8 mouse cellular contexts compared by ENCODE assay signal in the genomic region with DNA sequence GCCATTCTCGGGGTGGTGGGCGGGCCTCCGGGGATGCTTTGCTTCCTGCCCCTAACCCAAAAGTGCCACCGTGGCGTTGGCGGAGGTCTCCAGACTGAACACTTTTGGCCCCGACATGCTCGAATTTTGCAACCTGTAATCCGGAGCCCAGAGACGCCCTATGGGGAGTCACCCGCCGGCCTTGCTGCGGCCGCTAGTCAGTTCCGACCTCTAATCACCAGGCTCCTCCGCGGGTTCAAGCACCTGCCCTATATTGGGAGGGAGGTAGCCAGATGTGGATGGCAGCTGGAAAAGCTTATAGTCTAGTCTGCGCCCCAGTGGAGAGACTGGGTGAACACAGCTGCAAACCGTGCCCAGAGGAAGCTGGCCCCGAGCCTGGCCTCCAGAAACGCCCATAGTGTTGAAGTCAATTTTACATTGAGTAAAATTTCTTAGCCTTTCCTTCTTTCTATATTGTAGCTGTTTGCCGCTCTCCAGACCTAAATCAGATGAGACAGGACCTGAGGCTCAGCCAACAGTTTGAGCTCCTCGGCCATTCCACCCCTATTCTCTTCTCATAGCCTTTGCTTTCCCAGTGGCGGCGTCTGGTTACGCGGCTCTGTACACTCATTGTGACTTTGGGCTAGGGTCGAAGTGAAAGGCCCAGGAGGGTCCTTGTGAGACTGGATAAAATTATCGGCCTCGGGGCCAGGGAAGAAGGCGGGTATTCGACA. TPM values are rescaled to one million over a fixed set of nuclear protein-coding genes. Genes with fewer than 3 reads are reported as not detected.
DNase-seq lines count a peak whose midpoint lies in the region; ATAC-seq and TF ChIP-seq lines count a peak whose summit lies in the region.

No protein-coding gene starts in this region.

- H3K4me3 ChIP-seq in kidney, embryonic 14.5 days (ENCODE audit: low read length): peak overlapping the region; percentile 54
- peak overlapping the region; percentile 76 for H3K4me3 ChIP-seq in forebrain, embryonic 16.5 days (replicated peaks; ENCODE audit: low read length)
- peak overlapping the region; percentile 88 for H3K4me3 ChIP-seq in myocyte

- peak overlapping the region; percentile 12; the same call in 1 of the 2 replicates for H3K27ac ChIP-seq in kidney, embryonic 14.5 days (ENCODE audit: low read depth, low read length)
- no peak overlapping the region; the same call in 1 of the 2 replicates for H3K27ac ChIP-seq in forebrain, embryonic 16.5 days (ENCODE audit: low read length)

- peak overlapping the region; percentile 25 for H3ac ChIP-seq in myocyte (ENCODE audit: control insufficient read depth, insufficient read length)

- no peak for DNase-seq in kidney, adult 8-10 months
- peak; percentile 51 for DNase-seq in MEL-GATA-1-ER (ENCODE audit: extremely low read depth, low read depth)
- DNase-seq in kidney, postnatal 14 days: peak; percentile 24
- no peak for DNase-seq in urinary bladder, postnatal 10 days (ENCODE audit: low spot score)
- DNase-seq in embryo, embryonic 10 days (ENCODE audit: low spot score): no peak

- H3K9me3 ChIP-seq in kidney, embryonic 14.5 days (ENCODE audit: control insufficient read depth, low read length): no peaks in the 10 kb centered on the region
- H3K9me3 ChIP-seq in forebrain, embryonic 16.5 days (ENCODE audit: control insufficient read depth, low read length): no peaks in the 10 kb centered on the region

- H3K36me3 ChIP-seq in kidney, embryonic 14.5 days (ENCODE audit: control insufficient read depth, insufficient read depth, low read length): no peaks in the 10 kb centered on the region
- no peaks in the 10 kb centered on the region for H3K36me3 ChIP-seq in forebrain, embryonic 16.5 days (ENCODE audit: control insufficient read depth, insufficient read depth)
- H3K36me3 ChIP-seq in myocyte (ENCODE audit: control insufficient read depth, insufficient read depth): no peaks in the 10 kb centered on the region

- TF ChIP-seq POLR2A in myocyte (IDR thresholded peaks at IDR 0.05; ENCODE audit: insufficient read length, low read depth): no peak

- under 1% methylated on average over 32 of the region's 32 CpGs for WGBS in kidney, embryonic 14.5 days
- WGBS in forebrain, embryonic 16.5 days: under 1% methylated on average over 32 of the region's 32 CpGs

- ATAC-seq in kidney, embryonic 14.5 days (ENCODE audit: low FRiP score, low TSS enrichment): no peak; the same call in none of the 2 replicates
- peak; percentile 39 for ATAC-seq in forebrain, embryonic 16.5 days

- H3K9ac ChIP-seq in kidney, embryonic 14.5 days (ENCODE audit: low read depth, low read length): peak overlapping the region; percentile 79
- peak overlapping the region; percentile 69 for H3K9ac ChIP-seq in forebrain, embryonic 16.5 days (replicated peaks; ENCODE audit: low read depth, low read length)

- peak overlapping the region; percentile 80 for H3K4me2 ChIP-seq in kidney, embryonic 14.5 days (replicated peaks; ENCODE audit: low read depth, low read length)
- peak overlapping the region; percentile 83 for H3K4me2 ChIP-seq in forebrain, embryonic 16.5 days (ENCODE audit: low read length)
- H3K4me2 ChIP-seq in myocyte (ENCODE audit: low read depth): peak overlapping the region; percentile 93

- peaks cover 47% of the 10 kb centered on the region for H3K27me3 ChIP-seq in kidney, embryonic 14.5 days (ENCODE audit: control insufficient read depth, insufficient read depth, low read length)
- H3K27me3 ChIP-seq in forebrain, embryonic 16.5 days (replicated peaks; ENCODE audit: control insufficient read depth, insufficient read depth, low read length): peaks cover 49% of the 10 kb centered on the region
- H3K27me3 ChIP-seq in myocyte (ENCODE audit: control insufficient read depth, insufficient read depth, insufficient read length): peaks cover 5% of the 10 kb centered on the region

- H3K79me2 ChIP-seq in myocyte (ENCODE audit: control insufficient read depth, insufficient read depth): no peaks in the 10 kb centered on the region

- peaks cover 36% of the 10 kb centered on the region for H3K4me1 ChIP-seq in kidney, embryonic 14.5 days (ENCODE audit: control insufficient read depth, insufficient read depth, low read length)
- H3K4me1 ChIP-seq in forebrain, embryonic 16.5 days (replicated peaks; ENCODE audit: control insufficient read depth, insufficient read depth, low read length): peaks cover 37% of the 10 kb centered on the region

TF ChIP-seq in myocyte, 11 proteins besides CTCF, POLR2A, EP300 and RAD21:
- TF ChIP-seq POLR2AphosphoS2 (IDR thresholded peaks at IDR 0.05; ENCODE audit: insufficient read length, low read depth) (no peak), REST (IDR thresholded peaks at IDR 0.05; ENCODE audit: insufficient read depth, insufficient read length) (no peak), TCF12 (IDR thresholded peaks at IDR 0.05; ENCODE audit: insufficient read depth, poor library complexity, severe bottlenecking) (no peak), SRF (IDR thresholded peaks at IDR 0.05; ENCODE audit: control insufficient read depth, insufficient read length, low read depth) (no peak), TCF3 (IDR thresholded peaks at IDR 0.05; ENCODE audit: insufficient read length, low read depth) (no peak), USF1 (IDR thresholded peaks at IDR 0.05; ENCODE audit: low read depth) (no peak), MYOD1 (IDR thresholded peaks at IDR 0.05; ENCODE audit: control insufficient read depth in 1 of 3, insufficient read length in 2 of 3, low read depth in 2 of 3) (no peak), MAX (IDR thresholded peaks at IDR 0.05; ENCODE audit: low read depth) (no peak), MYOG (IDR thresholded peaks at IDR 0.05; ENCODE audit: control insufficient read depth in 1 of 3, insufficient read depth in 1 of 3, insufficient read length in 2 of 3, low read depth in 2 of 3) (no peak), E2F4 (IDR thresholded peaks at IDR 0.05; ENCODE audit: insufficient read depth) (no peak), CEBPB (IDR thresholded peaks at IDR 0.05; ENCODE audit: insufficient read depth, poor library complexity, severe bottlenecking) (no peak)

RNA-seq across cellular contexts. Expression of a gene that starts 0.4 kb away (rescaled TPM):
- 10.7 and 10.9 TPM in 2 replicates for polyA plus RNA-seq in kidney, embryonic 14.5 days (2014; fragmentation: Nextera tagmentation; extraction: Ambion mirVana)
- 0.80 and 3.4 TPM in 2 replicates for polyA plus RNA-seq in forebrain, embryonic 16.5 days (2015; fragmentation: Nextera tagmentation; extraction: Ambion mirVana)
- polyA plus RNA-seq in myocyte (2012; fragmentation: generic; extraction: Trizol): 1.4 TPM

RNA-seq across cellular contexts. Expression of a gene that starts 28.2 kb away (rescaled TPM):
- polyA plus RNA-seq in kidney, embryonic 14.5 days (2014; fragmentation: Nextera tagmentation; extraction: Ambion mirVana): 11.0 and 18.3 TPM in 2 replicates
- 69.5 and 80.3 TPM in 2 replicates for polyA plus RNA-seq in forebrain, embryonic 16.5 days (2015; fragmentation: Nextera tagmentation; extraction: Ambion mirVana)
- polyA plus RNA-seq in myocyte (2012; fragmentation: generic; extraction: Trizol): 43.4 TPM

RNA-seq across cellular contexts. Expression of a gene that starts 30.0 kb away (rescaled TPM):
- polyA plus RNA-seq in kidney, embryonic 14.5 days (2014; fragmentation: Nextera tagmentation; extraction: Ambion mirVana): 1.3 and 1.4 TPM in 2 replicates
- 1.9 and 2.7 TPM in 2 replicates for polyA plus RNA-seq in forebrain, embryonic 16.5 days (2015; fragmentation: Nextera tagmentation; extraction: Ambion mirVana)
- polyA plus RNA-seq in myocyte (2012; fragmentation: generic; extraction: Trizol): 5.0 TPM

Comparison
In these comparisons a context has a peak if more than half of its experiments do, and no peak if none do; other contexts are left out.
1. DNase-seq: peak in MEL-GATA-1-ER (single experiment) and kidney, postnatal 14 days (single experiment); none in kidney, adult 8-10 months (0 of 2), urinary bladder, postnatal 10 days (single experiment) and embryo, embryonic 10 days (single experiment).
2. Peak in every context shown above with its lines, with median percentiles within 50 percentile points of each other: H3K4me2 ChIP-seq and H3K4me3 ChIP-seq.